Mouse (Mus musculus): ENCODE measurements around the gene Tmem33. TPM values are rescaled to one million over a fixed set of nuclear protein-coding genes. Genes with fewer than 3 reads are reported as not detected.

The Tmem33 gene
- polyA plus RNA-seq, 1 experiment from 2014 or later = 48.3 TPM

DNA sequence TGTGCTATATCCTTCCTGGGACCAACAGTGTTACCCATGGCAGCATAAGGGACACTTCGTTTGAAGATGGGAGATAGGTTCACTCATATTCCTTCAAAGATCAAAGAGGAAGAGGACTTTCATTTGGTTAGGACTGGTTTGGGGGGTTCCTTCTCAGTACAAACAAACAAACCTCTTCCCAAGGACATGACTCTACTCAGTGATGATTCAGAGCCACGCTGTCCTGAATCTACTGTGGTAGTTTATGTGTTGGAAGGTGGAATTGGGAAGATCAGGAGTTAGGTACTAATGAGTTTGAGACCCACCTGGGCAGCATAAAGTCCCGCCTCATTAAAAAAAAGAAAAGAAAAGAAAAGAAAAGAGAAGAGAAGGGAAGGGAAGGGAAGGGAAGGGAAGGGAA, 24.9 kb upstream of the Tmem33 start:
- Histone ChIP-seq H3K4me1 (ENCODE audit: control insufficient read depth in 2 of 2, insufficient read depth in 2 of 2, low read length in 2 of 2) (peaks cover 0 to 5% of the 10 kb centered on the region in 2 experiments; a peak in 2 of 4 replicates), H3K9ac (ENCODE audit: low read length) (no peak overlapping the region), H3K9me3 (ENCODE audit: control insufficient read depth, low read length) (no peaks in the 10 kb centered on the region), H3K36me3 (ENCODE audit: control insufficient read depth, insufficient read depth, low read length) (no peaks in the 10 kb centered on the region), H3K4me3 (ENCODE audit: control insufficient read depth in 1 of 2, insufficient read depth in 1 of 2, low read depth in 1 of 2, low read length in 2 of 2) (no peak overlapping the region), H3K27me3 (ENCODE audit: control insufficient read depth, insufficient read depth, low read length) (peaks cover 63% of the 10 kb centered on the region), H3K27ac (replicated peaks in 1 of 2; ENCODE audit: control insufficient read depth in 1 of 2, insufficient read depth in 1 of 2, low read depth in 2 of 2, low read length in 2 of 2) (no peak overlapping the region), H3K4me2 (ENCODE audit: low read length) (no peak overlapping the region)
- WGBS = 47% methylated on average over 3 of the region's 3 CpGs
- ATAC-seq (ENCODE audit: insufficient number of reproducible peaks, insufficient read depth, low FRiP score, low read depth) = no peak

DNA sequence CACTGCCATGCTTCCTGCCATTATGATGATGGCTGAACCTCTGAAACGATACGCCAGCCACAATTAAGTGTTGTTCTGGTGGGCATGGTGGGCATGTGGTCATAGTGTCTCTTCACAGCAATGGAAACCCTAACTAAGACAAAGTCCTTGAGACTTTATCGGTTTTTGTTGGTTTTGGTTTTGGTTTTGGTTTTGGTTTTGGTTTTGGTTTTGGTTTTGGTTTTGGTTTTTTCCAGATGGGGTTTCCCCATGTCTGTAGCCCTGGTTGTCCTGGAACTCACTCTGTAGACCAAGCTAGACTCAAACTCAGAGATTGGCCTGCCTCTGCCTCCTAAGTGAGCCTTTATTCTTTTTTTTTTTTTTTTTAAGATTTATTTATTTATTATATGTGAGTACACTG, 23.8 kb upstream of the Tmem33 start:
- 88% methylated on average over 3 of the region's 3 CpGs for WGBS
- no peak for ATAC-seq (ENCODE audit: insufficient number of reproducible peaks, insufficient read depth, low FRiP score, low read depth)
- Histone ChIP-seq H3K4me3 (ENCODE audit: control insufficient read depth in 1 of 2, insufficient read depth in 1 of 2, low read depth in 1 of 2, low read length in 2 of 2) (no peak overlapping the region), H3K4me2 (ENCODE audit: low read length) (no peak overlapping the region), H3K36me3 (ENCODE audit: control insufficient read depth, insufficient read depth, low read length) (no peaks in the 10 kb centered on the region), H3K4me1 (ENCODE audit: control insufficient read depth in 2 of 2, insufficient read depth in 2 of 2, low read length in 2 of 2) (no peaks in the 10 kb centered on the region), H3K27ac (replicated peaks in 1 of 2; ENCODE audit: control insufficient read depth in 1 of 2, insufficient read depth in 1 of 2, low read depth in 2 of 2, low read length in 2 of 2) (no peak overlapping the region), H3K27me3 (ENCODE audit: control insufficient read depth, insufficient read depth, low read length) (peaks cover 56% of the 10 kb centered on the region), H3K9ac (ENCODE audit: low read length) (no peak overlapping the region), H3K9me3 (ENCODE audit: control insufficient read depth, low read length) (no peaks in the 10 kb centered on the region)

DNA sequence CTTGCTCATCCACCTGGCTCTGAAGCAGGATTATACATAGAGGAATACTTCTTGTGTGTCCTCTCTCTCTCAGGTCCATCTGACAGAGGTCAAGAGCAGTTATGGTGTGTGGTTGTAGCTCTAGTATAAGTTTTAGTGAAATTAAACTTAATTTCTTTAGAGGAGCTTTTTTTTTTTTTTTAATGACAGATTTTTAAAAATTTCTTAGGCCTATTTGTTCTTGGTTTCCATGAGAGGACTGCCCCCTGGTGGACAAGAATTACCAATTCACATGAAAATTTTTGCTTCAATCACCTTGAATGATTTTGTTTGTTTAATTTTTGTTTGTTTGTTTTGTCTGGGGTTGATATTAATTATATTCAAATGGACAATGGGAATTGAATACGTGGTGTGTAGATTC, 22.1 kb upstream of the Tmem33 start:
- H3K9me3 ChIP-seq (ENCODE audit: control insufficient read depth, low read length) = no peaks in the 10 kb centered on the region
- H3K27me3 ChIP-seq (ENCODE audit: control insufficient read depth, insufficient read depth, low read length) = peaks cover 39% of the 10 kb centered on the region
- ATAC-seq (ENCODE audit: insufficient number of reproducible peaks, insufficient read depth, low FRiP score, low read depth) = no peak
- H3K9ac ChIP-seq (ENCODE audit: low read length) = no peak overlapping the region
- H3K36me3 ChIP-seq (ENCODE audit: control insufficient read depth, insufficient read depth, low read length) = no peaks in the 10 kb centered on the region
- H3K4me2 ChIP-seq (ENCODE audit: low read length) = no peak overlapping the region
- no peak overlapping the region for H3K4me3 ChIP-seq (ENCODE audit: control insufficient read depth in 1 of 2, insufficient read depth in 1 of 2, low read depth in 1 of 2, low read length in 2 of 2)
- WGBS = 9% methylated on average over 1 of the region's 1 CpGs
- no peaks in the 10 kb centered on the region for H3K4me1 ChIP-seq (ENCODE audit: control insufficient read depth in 2 of 2, insufficient read depth in 2 of 2, low read length in 2 of 2)
- H3K27ac ChIP-seq (replicated peaks in 1 of 2; ENCODE audit: control insufficient read depth in 1 of 2, insufficient read depth in 1 of 2, low read depth in 2 of 2, low read length in 2 of 2) = no peak overlapping the region

DNA sequence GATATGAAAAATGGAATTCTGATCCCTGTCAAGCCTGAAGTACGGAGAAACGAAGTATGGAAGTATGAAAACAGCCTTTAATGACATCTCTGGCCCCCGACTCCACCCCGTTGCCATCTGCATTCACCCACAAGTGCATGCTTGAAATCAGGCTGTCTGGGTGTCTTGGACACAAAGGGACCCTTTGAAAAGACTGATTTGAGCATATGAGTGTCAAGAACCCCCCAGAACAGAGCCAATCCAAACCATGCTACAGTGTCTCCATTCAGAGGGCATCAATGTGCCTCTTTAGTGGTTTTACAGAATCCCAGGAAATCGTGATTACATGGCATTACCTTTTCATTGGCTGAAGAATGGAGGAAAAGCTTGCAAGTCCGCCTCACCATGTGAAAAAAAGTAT, 18.7 kb upstream of the Tmem33 start:
- Histone ChIP-seq H3K4me1 (ENCODE audit: control insufficient read depth in 2 of 2, insufficient read depth in 2 of 2, low read length in 2 of 2) (no peaks in the 10 kb centered on the region), H3K36me3 (ENCODE audit: control insufficient read depth, insufficient read depth, low read length) (no peaks in the 10 kb centered on the region), H3K27ac (replicated peaks in 1 of 2; ENCODE audit: control insufficient read depth in 1 of 2, insufficient read depth in 1 of 2, low read depth in 2 of 2, low read length in 2 of 2) (no peak overlapping the region), H3K9me3 (ENCODE audit: control insufficient read depth, low read length) (no peaks in the 10 kb centered on the region), H3K9ac (ENCODE audit: low read length) (no peak overlapping the region), H3K4me3 (ENCODE audit: control insufficient read depth in 1 of 2, insufficient read depth in 1 of 2, low read depth in 1 of 2, low read length in 2 of 2) (no peak overlapping the region), H3K27me3 (ENCODE audit: control insufficient read depth, insufficient read depth, low read length) (peaks cover 12% of the 10 kb centered on the region), H3K4me2 (ENCODE audit: low read length) (no peak overlapping the region)
- 75% methylated on average over 6 of the region's 6 CpGs for WGBS
- ATAC-seq (ENCODE audit: insufficient number of reproducible peaks, insufficient read depth, low FRiP score, low read depth) = no peak

DNA sequence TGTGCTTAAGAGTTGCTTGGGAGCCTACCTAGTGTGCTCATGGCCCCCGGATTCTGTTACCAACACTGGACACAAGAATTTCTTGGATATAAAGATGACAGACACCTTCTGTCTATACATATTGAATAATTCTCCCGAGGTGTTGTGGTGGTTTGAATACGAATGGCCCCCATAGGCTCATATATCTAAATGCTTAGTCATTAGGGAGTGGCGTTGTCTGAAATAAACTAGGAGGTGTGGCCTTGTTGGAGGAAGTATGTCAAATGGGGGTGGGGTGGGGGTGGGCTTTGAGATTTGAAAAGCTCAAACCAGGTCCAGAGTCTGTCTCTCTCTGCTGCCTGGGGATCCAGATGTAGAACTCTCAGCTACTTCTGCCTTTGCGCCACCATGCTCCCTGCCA, 17.1 kb upstream of the Tmem33 start:
- Histone ChIP-seq H3K4me1 (ENCODE audit: control insufficient read depth in 2 of 2, insufficient read depth in 2 of 2, low read length in 2 of 2) (no peaks in the 10 kb centered on the region), H3K9ac (ENCODE audit: low read length) (no peak overlapping the region), H3K27ac (replicated peaks in 1 of 2; ENCODE audit: control insufficient read depth in 1 of 2, insufficient read depth in 1 of 2, low read depth in 2 of 2, low read length in 2 of 2) (no peak overlapping the region), H3K9me3 (ENCODE audit: control insufficient read depth, low read length) (no peaks in the 10 kb centered on the region), H3K4me2 (ENCODE audit: low read length) (no peak overlapping the region), H3K27me3 (ENCODE audit: control insufficient read depth, insufficient read depth, low read length) (peaks cover 12% of the 10 kb centered on the region), H3K36me3 (ENCODE audit: control insufficient read depth, insufficient read depth, low read length) (no peaks in the 10 kb centered on the region), H3K4me3 (ENCODE audit: control insufficient read depth in 1 of 2, insufficient read depth in 1 of 2, low read depth in 1 of 2, low read length in 2 of 2) (no peak overlapping the region)
- no peak for ATAC-seq (ENCODE audit: insufficient number of reproducible peaks, insufficient read depth, low FRiP score, low read depth)
- WGBS = 88% methylated on average over 5 of the region's 5 CpGs

DNA sequence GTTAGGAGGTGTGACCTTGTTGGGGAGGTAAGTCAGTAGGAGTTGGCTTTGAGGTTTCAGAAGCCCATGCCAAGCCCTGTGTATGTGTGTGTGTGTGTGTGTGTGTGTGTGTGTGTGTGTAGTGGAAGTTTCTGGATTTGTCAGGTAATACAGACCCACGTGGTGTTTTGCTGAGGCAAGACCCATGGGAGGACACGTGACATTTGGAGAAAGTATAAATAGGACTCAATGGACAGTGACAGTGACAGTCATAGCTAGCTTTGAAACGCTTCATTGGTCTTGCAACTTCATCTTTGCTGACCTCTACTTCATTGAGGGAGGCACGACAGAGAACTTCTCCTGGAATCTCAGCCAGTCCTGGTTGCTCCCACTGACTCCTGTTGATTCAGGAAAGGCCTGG, 8.1 kb upstream of the Tmem33 start:
- Histone ChIP-seq H3K27me3 (ENCODE audit: control insufficient read depth, insufficient read depth, low read length) (no peaks in the 10 kb centered on the region), H3K4me3 (ENCODE audit: control insufficient read depth in 1 of 2, insufficient read depth in 1 of 2, low read depth in 1 of 2, low read length in 2 of 2) (no peak overlapping the region), H3K4me1 (ENCODE audit: control insufficient read depth in 2 of 2, insufficient read depth in 2 of 2, low read length in 2 of 2) (no peaks in the 10 kb centered on the region), H3K9me3 (ENCODE audit: control insufficient read depth, low read length) (no peaks in the 10 kb centered on the region), H3K4me2 (ENCODE audit: low read length) (no peak overlapping the region), H3K27ac (replicated peaks in 1 of 2; ENCODE audit: control insufficient read depth in 1 of 2, insufficient read depth in 1 of 2, low read depth in 2 of 2, low read length in 2 of 2) (no peak overlapping the region), H3K36me3 (ENCODE audit: control insufficient read depth, insufficient read depth, low read length) (no peaks in the 10 kb centered on the region), H3K9ac (ENCODE audit: low read length) (no peak overlapping the region)
- WGBS = 78% methylated on average over 4 of the region's 4 CpGs
- no peak for ATAC-seq (ENCODE audit: insufficient number of reproducible peaks, insufficient read depth, low FRiP score, low read depth)

DNA sequence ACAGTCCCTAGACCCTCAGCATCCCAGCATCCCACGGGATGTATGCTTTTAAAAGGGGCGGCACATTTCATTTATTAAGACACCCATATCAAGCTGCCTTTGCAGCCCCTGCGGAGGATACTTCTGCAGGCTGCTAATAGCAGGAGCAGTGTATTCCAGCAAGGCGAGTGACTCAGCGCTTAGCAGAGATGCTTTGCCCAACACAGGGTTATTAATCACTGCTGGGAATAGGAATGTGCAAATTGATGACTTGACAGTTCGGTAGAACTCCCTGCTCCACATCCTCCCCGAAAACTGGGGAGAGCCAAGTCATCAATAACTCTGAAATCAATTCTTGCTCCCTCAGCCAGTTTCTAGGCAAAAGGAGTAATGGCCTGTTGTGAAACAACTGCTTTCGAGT, 4.7 kb upstream of the Tmem33 start:
- H3K27ac ChIP-seq (replicated peaks in 1 of 2; ENCODE audit: control insufficient read depth in 1 of 2, insufficient read depth in 1 of 2, low read depth in 2 of 2, low read length in 2 of 2) = no peak overlapping the region
- no peak overlapping the region for H3K9ac ChIP-seq (ENCODE audit: low read length)
- 56% methylated on average over 8 of the region's 8 CpGs for WGBS
- H3K36me3 ChIP-seq (ENCODE audit: control insufficient read depth, insufficient read depth, low read length) = no peaks in the 10 kb centered on the region
- no peaks in the 10 kb centered on the region; a peak in 1 of 4 replicates for H3K4me1 ChIP-seq (ENCODE audit: control insufficient read depth in 2 of 2, insufficient read depth in 2 of 2, low read length in 2 of 2)
- H3K4me3 ChIP-seq (ENCODE audit: control insufficient read depth in 1 of 2, insufficient read depth in 1 of 2, low read depth in 1 of 2, low read length in 2 of 2) = no peak overlapping the region
- no peak for ATAC-seq (ENCODE audit: insufficient number of reproducible peaks, insufficient read depth, low FRiP score, low read depth)
- no peak overlapping the region for H3K4me2 ChIP-seq (ENCODE audit: low read length)
- H3K9me3 ChIP-seq (ENCODE audit: control insufficient read depth, low read length) = no peaks in the 10 kb centered on the region
- H3K27me3 ChIP-seq (ENCODE audit: control insufficient read depth, insufficient read depth, low read length) = no peaks in the 10 kb centered on the region

DNA sequence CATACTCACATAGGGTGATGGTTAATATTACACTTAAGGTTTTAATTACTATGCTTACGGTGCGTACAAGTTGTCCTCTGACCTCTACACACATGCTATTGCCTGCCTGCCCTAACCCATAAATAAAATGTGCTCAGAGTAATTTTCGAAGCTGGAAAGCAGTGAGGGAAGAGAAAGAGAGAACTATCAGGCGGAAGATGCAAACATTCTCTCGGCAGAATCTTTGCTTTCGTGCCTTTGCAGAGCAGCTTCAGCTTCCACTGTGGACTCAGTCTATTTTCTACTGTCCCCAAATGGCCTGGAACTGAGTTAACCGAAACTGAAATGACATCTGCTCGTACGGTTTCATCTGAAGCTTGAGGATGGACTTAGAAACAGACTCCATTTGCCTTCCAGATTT, 1.9 kb upstream of the Tmem33 start:
- no peak overlapping the region for H3K9ac ChIP-seq (ENCODE audit: low read length)
- peaks cover 0 to 7% of the 10 kb centered on the region in 2 experiments; a peak in 3 of 4 replicates for H3K4me1 ChIP-seq (ENCODE audit: control insufficient read depth in 2 of 2, insufficient read depth in 2 of 2, low read length in 2 of 2)
- H3K9me3 ChIP-seq (ENCODE audit: control insufficient read depth, low read length) = no peaks in the 10 kb centered on the region
- ATAC-seq (ENCODE audit: insufficient number of reproducible peaks, insufficient read depth, low FRiP score, low read depth) = no peak
- H3K27ac ChIP-seq (replicated peaks in 1 of 2; ENCODE audit: control insufficient read depth in 1 of 2, insufficient read depth in 1 of 2, low read depth in 2 of 2, low read length in 2 of 2) = no peak overlapping the region
- no peaks in the 10 kb centered on the region for H3K27me3 ChIP-seq (ENCODE audit: control insufficient read depth, insufficient read depth, low read length)
- peaks cover 14% of the 10 kb centered on the region for H3K36me3 ChIP-seq (ENCODE audit: control insufficient read depth, insufficient read depth, low read length)
- 82% methylated on average over 9 of the region's 9 CpGs for WGBS
- no peak overlapping the region for H3K4me3 ChIP-seq (ENCODE audit: control insufficient read depth in 1 of 2, insufficient read depth in 1 of 2, low read depth in 1 of 2, low read length in 2 of 2)
- no peak overlapping the region for H3K4me2 ChIP-seq (ENCODE audit: low read length)

All from heart, embryonic 14.5 days (tissue).